Mouse (Mus musculus): ENCODE measurements around the gene Zbtb49. TPM values are rescaled to one million over a fixed set of nuclear protein-coding genes. Genes with fewer than 3 reads are reported as not detected.
A peak's percentile ranks its signal among the peaks of the same experiment; 100 is the strongest.

Gene Zbtb49
- polyA plus RNA-seq, 1 experiment from 2014 or later, result 19.3 TPM

- ATAC-seq (ENCODE audit: low read depth), result no peak
- Histone ChIP-seq H3K4me1 (replicated peaks) (no peaks in the 10 kb centered on the region), H3K36me3 (no peaks in the 10 kb centered on the region), H3K9ac (no peak overlapping the region), H3K27me3 (no peaks in the 10 kb centered on the region), H3K9me3 (no peaks in the 10 kb centered on the region), H3K4me3 (no peak overlapping the region), H3K4me2 (no peak overlapping the region), H3K27ac (replicated peaks) (no peak overlapping the region)
- WGBS, result 91% methylated on average over 2 of the region's 2 CpGs
Measured at GRCm38 (mm10) chr5:38187006-38187405, 33.3 kb downstream of the Zbtb49 start.

- no peak for ATAC-seq (ENCODE audit: low read depth)
- Histone ChIP-seq H3K9me3 (no peaks in the 10 kb centered on the region), H3K4me1 (replicated peaks) (no peaks in the 10 kb centered on the region), H3K36me3 (no peaks in the 10 kb centered on the region), H3K27ac (replicated peaks) (no peak overlapping the region), H3K4me2 (no peak overlapping the region), H3K27me3 (no peaks in the 10 kb centered on the region), H3K9ac (no peak overlapping the region), H3K4me3 (no peak overlapping the region)
- 90% methylated on average over 6 of the region's 6 CpGs for WGBS
Measured at GRCm38 (mm10) chr5:38184688-38185285, 35.5 kb downstream of the Zbtb49 start.

- Histone ChIP-seq H3K27me3 (no peaks in the 10 kb centered on the region), H3K4me2 (no peak overlapping the region), H3K27ac (replicated peaks) (no peak overlapping the region; the same call in 1 of the 2 replicates), H3K9me3 (0 out of 2 replicates have a peak, but pooled peaks cover 7% of the 10 kb centered on the region), H3K9ac (no peak overlapping the region), H3K36me3 (no peaks in the 10 kb centered on the region), H3K4me1 (replicated peaks) (0 out of 2 replicates have a peak, but pooled peaks cover 6% of the 10 kb centered on the region), H3K4me3 (no peak overlapping the region)
- ATAC-seq (ENCODE audit: low read depth), result peak; percentile 40
- 66% methylated on average over 16 of the region's 16 CpGs for WGBS
Measured at GRCm38 (mm10) chr5:38174256-38174912, 45.9 kb downstream of the Zbtb49 start.

GRCm38 (mm10) chr5:38173766-38174165, 46.5 kb downstream of the Zbtb49 start:
- Histone ChIP-seq H3K4me3 (no peak overlapping the region), H3K27ac (replicated peaks) (no peak overlapping the region), H3K27me3 (no peaks in the 10 kb centered on the region), H3K9me3 (0 out of 2 replicates have a peak, but pooled peaks cover 7% of the 10 kb centered on the region), H3K36me3 (no peaks in the 10 kb centered on the region), H3K4me1 (replicated peaks) (0 out of 2 replicates have a peak, but pooled peaks cover 6% of the 10 kb centered on the region), H3K4me2 (no peak overlapping the region), H3K9ac (no peak overlapping the region)
- no peak for ATAC-seq (ENCODE audit: low read depth)
- 62% methylated on average over 5 of the region's 5 CpGs for WGBS

GRCm38 (mm10) chr5:38168497-38168896, 51.8 kb downstream of the Zbtb49 start:
- Histone ChIP-seq H3K27ac (replicated peaks) (0 out of 2 replicates have a peak overlapping the region, but pooled peaks have one; percentile 5), H3K4me1 (replicated peaks) (no peaks in the 10 kb centered on the region), H3K4me3 (no peak overlapping the region), H3K4me2 (no peak overlapping the region), H3K27me3 (no peaks in the 10 kb centered on the region), H3K9ac (no peak overlapping the region), H3K36me3 (no peaks in the 10 kb centered on the region), H3K9me3 (0 out of 2 replicates have a peak, but pooled peaks cover 5% of the 10 kb centered on the region)
- no peak; the same call in 1 of the 2 replicates for ATAC-seq (ENCODE audit: low read depth)
- 67% methylated on average over 11 of the region's 11 CpGs for WGBS

- H3K27ac ChIP-seq (replicated peaks), result peak within 1 kb of the TSS; percentile 98
- ATAC-seq (ENCODE audit: low read depth), result peak; percentile 67
- peaks cover 42% of the 10 kb centered on the region for H3K4me1 ChIP-seq (replicated peaks)
- H3K36me3 ChIP-seq, result peaks cover 28% of the 10 kb centered on the region
- H3K9me3 ChIP-seq, result no peaks in the 10 kb centered on the region
- 6% methylated on average over 35 of the region's 35 CpGs for WGBS
- peak within 1 kb of the TSS; percentile 91 for H3K4me3 ChIP-seq
- H3K4me2 ChIP-seq, result peak within 1 kb of the TSS; percentile 84
- H3K27me3 ChIP-seq, result no peaks in the 10 kb centered on the region; the same call in none of the 2 replicates
- peak within 1 kb of the TSS; percentile 100 for H3K9ac ChIP-seq
Measured at GRCm38 (mm10) chr5:38159634-38160413, 60.4 kb downstream of the Zbtb49 start, which contains the start of gene Nsg1. Gene Nsg1 (minus strand): TSS chr5:38159907.

- peaks cover 35% of the 10 kb centered on the region for H3K36me3 ChIP-seq
- ATAC-seq (ENCODE audit: low read depth), result peak; percentile 86
- H3K27me3 ChIP-seq, result no peaks in the 10 kb centered on the region; the same call in none of the 2 replicates
- peak overlapping the region; percentile 98 for H3K27ac ChIP-seq (replicated peaks)
- no peaks in the 10 kb centered on the region for H3K9me3 ChIP-seq
- H3K4me3 ChIP-seq, result peak overlapping the region; percentile 91
- peak overlapping the region; percentile 100 for H3K9ac ChIP-seq
- H3K4me1 ChIP-seq (replicated peaks), result peaks cover 49% of the 10 kb centered on the region
- peak overlapping the region; percentile 84 for H3K4me2 ChIP-seq
- WGBS, result under 1% methylated on average over 79 of the region's 79 CpGs
Measured at GRCm38 (mm10) chr5:38158947-38159633, 61.2 kb downstream of the Zbtb49 start.

- Histone ChIP-seq H3K9ac (peak overlapping the region; percentile 100), H3K4me3 (peak overlapping the region; percentile 91), H3K9me3 (no peaks in the 10 kb centered on the region), H3K27ac (replicated peaks) (peak overlapping the region; percentile 98), H3K4me2 (peak overlapping the region; percentile 84), H3K36me3 (peaks cover 41% of the 10 kb centered on the region), H3K27me3 (no peaks in the 10 kb centered on the region; the same call in none of the 2 replicates), H3K4me1 (replicated peaks) (peaks cover 55% of the 10 kb centered on the region)
- WGBS, result 3% methylated on average over 17 of the region's 17 CpGs
- ATAC-seq (ENCODE audit: low read depth), result peak; percentile 67
Measured at GRCm38 (mm10) chr5:38158501-38158946, 61.7 kb downstream of the Zbtb49 start.

GRCm38 (mm10) chr5:38157481-38158020, 62.7 kb downstream of the Zbtb49 start:
- Histone ChIP-seq H3K27me3 (no peaks in the 10 kb centered on the region; the same call in none of the 2 replicates), H3K4me2 (peak overlapping the region; percentile 84), H3K9me3 (no peaks in the 10 kb centered on the region), H3K4me1 (replicated peaks) (peaks cover 65% of the 10 kb centered on the region), H3K4me3 (peak overlapping the region; percentile 91), H3K9ac (peak overlapping the region; percentile 100), H3K27ac (replicated peaks) (peak overlapping the region; percentile 98), H3K36me3 (peaks cover 50% of the 10 kb centered on the region)
- ATAC-seq (ENCODE audit: low read depth), result no peak
- 42% methylated on average over 9 of the region's 9 CpGs for WGBS

- ATAC-seq (ENCODE audit: low read depth), result no peak
- Histone ChIP-seq H3K27ac (replicated peaks) (no peak overlapping the region), H3K9me3 (no peaks in the 10 kb centered on the region), H3K27me3 (no peaks in the 10 kb centered on the region), H3K4me2 (peak overlapping the region; percentile 40), H3K4me1 (replicated peaks) (peaks cover 76% of the 10 kb centered on the region), H3K4me3 (peak overlapping the region; percentile 12; the same call in 1 of the 2 replicates), H3K9ac (peak overlapping the region; percentile 35), H3K36me3 (peaks cover 89% of the 10 kb centered on the region)
- 91% methylated on average over 5 of the region's 5 CpGs for WGBS
Measured at GRCm38 (mm10) chr5:38153636-38154035, 66.6 kb downstream of the Zbtb49 start.

All from neural tube, embryonic 13.5 days (tissue).